Comparison of ENCODE assay signal across 11 mouse cellular contexts in the genomic region with DNA sequence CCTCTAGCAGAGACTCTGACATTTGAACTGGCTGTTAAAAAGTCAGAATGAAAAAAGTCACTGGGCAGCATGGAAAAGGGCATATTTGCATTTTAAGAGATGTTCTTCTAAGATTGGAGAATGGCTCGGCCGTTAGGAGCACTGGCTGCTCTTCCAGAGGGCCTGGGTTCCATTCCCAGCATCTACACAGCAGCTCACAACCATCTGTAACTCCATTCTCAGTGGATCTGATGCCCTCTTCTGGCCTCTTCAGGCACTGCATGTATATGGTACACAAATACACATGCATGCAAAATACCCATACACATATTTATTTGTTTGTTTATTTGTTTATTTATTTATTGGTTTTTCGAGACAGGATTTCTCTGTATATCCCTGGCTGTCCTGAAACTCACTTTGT. TPM values are rescaled to one million over a fixed set of nuclear protein-coding genes. Genes with fewer than 3 reads are reported as not detected.
DNase-seq lines count a peak whose midpoint lies in the region; ATAC-seq and TF ChIP-seq lines count a peak whose summit lies in the region.
"Had no signal": no experiment of that assay in that cellular context is flagged by ENCODE, and none has a peak within 500 bp of the region (broad histone marks: within the 10 kb centered on the region; RNA-seq: fewer than 3 reads in every experiment).

No protein-coding gene starts in this region.

- peaks cover 12% of the 10 kb centered on the region for H3K4me1 ChIP-seq in midbrain, postnatal 0 days (ENCODE audit: insufficient read depth, low read length)
- H3K4me1 ChIP-seq in midbrain, embryonic 16.5 days (ENCODE audit: control insufficient read depth, insufficient read depth, low read length), result peaks cover 21% of the 10 kb centered on the region

- WGBS in midbrain, postnatal 0 days, result 86% methylated on average over 3 of the region's 3 CpGs
- WGBS in midbrain, embryonic 16.5 days, result 84% methylated on average over 3 of the region's 3 CpGs

- H3K9me3 ChIP-seq in midbrain, postnatal 0 days (ENCODE audit: low read length), result no peaks in the 10 kb centered on the region
- no peaks in the 10 kb centered on the region for H3K9me3 ChIP-seq in midbrain, embryonic 16.5 days (replicated peaks; ENCODE audit: control insufficient read depth, low read length, poor library complexity, severe bottlenecking)
- H3K9me3 ChIP-seq: neural tube, embryonic 13.5 days had no signal

- peak; percentile 63 for TF ChIP-seq CTCF in midbrain, postnatal 0 days (IDR thresholded peaks at IDR 0.05)

- peaks cover 11% of the 10 kb centered on the region for H3K36me3 ChIP-seq in midbrain, postnatal 0 days (ENCODE audit: insufficient read depth, low read length)
- H3K36me3 ChIP-seq in midbrain, embryonic 16.5 days (ENCODE audit: control insufficient read depth, insufficient read depth, low read length), result peaks cover 4% of the 10 kb centered on the region; the same call in 1 of the 2 replicates

- H3K27ac ChIP-seq in midbrain, postnatal 0 days (ENCODE audit: low read depth, low read length), result no peak overlapping the region
- no peak overlapping the region for H3K27ac ChIP-seq in midbrain, embryonic 16.5 days (ENCODE audit: low read length)
- H3K27ac ChIP-seq: neural tube, embryonic 13.5 days had no signal

- ATAC-seq in midbrain, postnatal 0 days (ENCODE audit: low FRiP score), result no peak
- no peak for ATAC-seq in midbrain, embryonic 16.5 days
- ATAC-seq: Patski had no signal

- H3K4me2 ChIP-seq in midbrain, postnatal 0 days (ENCODE audit: low read depth, low read length, poor library complexity, severe bottlenecking), result no peak overlapping the region
- H3K4me2 ChIP-seq in midbrain, embryonic 16.5 days (ENCODE audit: low read length), result no peak overlapping the region
- H3K4me2 ChIP-seq: neural tube, embryonic 13.5 days had no signal

- H3K27me3 ChIP-seq in midbrain, postnatal 0 days (ENCODE audit: insufficient read depth, low read length), result no peaks in the 10 kb centered on the region
- no peaks in the 10 kb centered on the region for H3K27me3 ChIP-seq in midbrain, embryonic 16.5 days (ENCODE audit: control insufficient read depth, insufficient read depth, low read depth, low read length)
- H3K27me3 ChIP-seq: neural tube, embryonic 13.5 days; Patski had no signal

- no peak overlapping the region for H3K9ac ChIP-seq in midbrain, postnatal 0 days (replicated peaks; ENCODE audit: low read length, poor library complexity, severe bottlenecking)
- no peak overlapping the region for H3K9ac ChIP-seq in midbrain, embryonic 16.5 days (ENCODE audit: low read depth, low read length)
- H3K9ac ChIP-seq: neural tube, embryonic 13.5 days had no signal

- H3K4me3 ChIP-seq in midbrain, postnatal 0 days (ENCODE audit: low read depth, low read length), result no peak overlapping the region
- H3K4me3 ChIP-seq in midbrain, embryonic 16.5 days (ENCODE audit: low read depth, low read length), result no peak overlapping the region
- H3K4me3 ChIP-seq: neural tube, embryonic 13.5 days had no signal

- DNase-seq in cerebellum, adult 11-12 months, result peak; percentile 28
- DNase-seq in cerebellum, adult 11 months, result no peak
- no peak for DNase-seq in midbrain, postnatal 0 days (ENCODE audit: low spot score)
- DNase-seq in kidney, postnatal 4 days, result peak; percentile 49 to 51
- peak; percentile 64 for DNase-seq in thymus, postnatal 25 days
- no peak for DNase-seq in gastrocnemius, postnatal 25 days
- DNase-seq in left cerebral cortex, adult 9 months (ENCODE audit: low spot score in 2 of 2), result no peak

RNA-seq across cellular contexts. Expression of a gene that starts 0.7 kb away (rescaled TPM):
- total RNA-seq in midbrain, postnatal 0 days (2014; rRNA removed), result 4.2 and 6.2 TPM in 2 replicates
- polyA plus RNA-seq in midbrain, postnatal 0 days (2015; fragmentation: Nextera tagmentation; extraction: Ambion mirVana), result 6.0 and 6.9 TPM in 2 replicates
- 5.1 and 6.1 TPM in 2 replicates for polyA plus RNA-seq in midbrain, embryonic 16.5 days (2015; fragmentation: Nextera tagmentation; extraction: Ambion mirVana)
- total RNA-seq in gastrocnemius, postnatal 25 days (2021), result 10 to 100 TPM; 18.6 to 21.1 TPM

RNA-seq across cellular contexts. Expression of a gene that starts 17.8 kb away (rescaled TPM):
- 0.27 TPM in 1 of 2 replicates, not detected in the other for total RNA-seq in midbrain, postnatal 0 days (2014; rRNA removed)
- polyA plus RNA-seq in midbrain, postnatal 0 days (2015; fragmentation: Nextera tagmentation; extraction: Ambion mirVana), result 0.58 and 0.63 TPM in 2 replicates
- 0.72 and 0.82 TPM in 2 replicates for polyA plus RNA-seq in midbrain, embryonic 16.5 days (2015; fragmentation: Nextera tagmentation; extraction: Ambion mirVana)
- total RNA-seq in gastrocnemius, postnatal 25 days (2021), result under 1 TPM; 0.99 to 1.00 TPM

RNA-seq across cellular contexts. Expression of a gene that starts 19.3 kb away (rescaled TPM):
- 60.0 and 65.8 TPM in 2 replicates for total RNA-seq in midbrain, postnatal 0 days (2014; rRNA removed)
- polyA plus RNA-seq in midbrain, postnatal 0 days (2015; fragmentation: Nextera tagmentation; extraction: Ambion mirVana), result 27.9 and 28.2 TPM in 2 replicates
- 29.7 and 33.9 TPM in 2 replicates for polyA plus RNA-seq in midbrain, embryonic 16.5 days (2015; fragmentation: Nextera tagmentation; extraction: Ambion mirVana)
- under 1 TPM; 0.15 to 0.62 TPM for total RNA-seq in gastrocnemius, postnatal 25 days (2021)

RNA-seq across cellular contexts. Expression of a gene that starts 28.6 kb away (rescaled TPM):
- 3.0 and 6.1 TPM in 2 replicates for total RNA-seq in midbrain, postnatal 0 days (2014; rRNA removed)
- 2.7 TPM in 2 replicates for polyA plus RNA-seq in midbrain, postnatal 0 days (2015; fragmentation: Nextera tagmentation; extraction: Ambion mirVana)
- polyA plus RNA-seq in midbrain, embryonic 16.5 days (2015; fragmentation: Nextera tagmentation; extraction: Ambion mirVana), result 1.5 TPM in 1 of 2 replicates, not detected in the other
- total RNA-seq in gastrocnemius, postnatal 25 days (2021), result not detected
- polyA plus RNA-seq: forebrain, embryonic 11.5 days; neural tube, embryonic 13.5 days; Patski had no signal

RNA-seq across cellular contexts. Expression of a gene that starts 35.2 kb away (rescaled TPM):
- 32.1 and 43.9 TPM in 2 replicates for total RNA-seq in midbrain, postnatal 0 days (2014; rRNA removed)
- polyA plus RNA-seq in midbrain, postnatal 0 days (2015; fragmentation: Nextera tagmentation; extraction: Ambion mirVana), result 14.7 and 17.3 TPM in 2 replicates
- polyA plus RNA-seq in midbrain, embryonic 16.5 days (2015; fragmentation: Nextera tagmentation; extraction: Ambion mirVana), result 21.7 and 26.5 TPM in 2 replicates
- total RNA-seq in gastrocnemius, postnatal 25 days (2021), result 1 to 10 TPM; 9.2 to 9.4 TPM

Comparison
In these comparisons a context has a peak if more than half of its experiments do, and no peak if none do; other contexts are left out.
1. DNase-seq: peak in cerebellum, adult 11-12 months (single experiment), kidney, postnatal 4 days (2 of 2) and thymus, postnatal 25 days (single experiment); none in cerebellum, adult 11 months (single experiment), midbrain, postnatal 0 days (single experiment), gastrocnemius, postnatal 25 days (single experiment) and left cerebral cortex, adult 9 months (0 of 2).
2. RNA of a gene that starts 19.3 kb away (total RNA-seq): 60.0 to 65.8 TPM in midbrain, postnatal 0 days; 0.15 to 0.62 TPM in gastrocnemius, postnatal 25 days; every median in the first group is over 10 times any median in the second.